Mouse (Mus musculus) hindbrain, postnatal 0 days (tissue): ENCODE measurements around the gene Tuba8. TPM values are rescaled to one million over a fixed set of nuclear protein-coding genes. Genes with fewer than 3 reads are reported as not detected.

ENCODE experiments used
- ATAC-seq: fragments of 200-750 bp; cut with Nextera tagmentation; 2 replicates; pipeline ENCODE4 v1.8.0; 2017; ENCODE audit warnings: mild to moderate bottlenecking, moderate TSS enrichment, moderate library complexity
- DNase-seq: peaks from one replicate; pipeline ENCODE4 v3.0.0-alpha.2; 2015; ENCODE audit warnings: low spot score
- H3K27ac ChIP-seq: fragments of 300-500 bp; sonication (generic); 2 replicates; pipeline ENCODE4 v1.5.1; 2014; ENCODE audit warnings: mild to moderate bottlenecking
- H3K27me3 ChIP-seq: fragments of 300-500 bp; sonication (generic); 2 replicates; pipeline ENCODE4 v1.6.1; 2014; ENCODE audit warnings: low read length, mixed read lengths; ENCODE audit not compliant: insufficient read depth
- H3K36me3 ChIP-seq: fragments of 300-500 bp; sonication (generic); 2 replicates; pipeline ENCODE4 v1.6.1; 2014; ENCODE audit warnings: low read length, mixed read lengths; ENCODE audit not compliant: insufficient read depth
- H3K4me1 ChIP-seq: fragments of 300-500 bp; sonication (generic); 2 replicates; pipeline ENCODE4 v1.6.1; 2014; ENCODE audit warnings: antibody characterized with exemption, low read length, mixed read lengths; ENCODE audit not compliant: insufficient read depth
- H3K4me2 ChIP-seq: fragments of 300-500 bp; sonication (generic); 2 replicates; pipeline ENCODE4 v1.6.1; 2014; ENCODE audit warnings: low read depth, mild to moderate bottlenecking, low read length, moderate library complexity, mixed read lengths
- H3K4me3 ChIP-seq: fragments of 300-500 bp; sonication (generic); 2 replicates; pipeline ENCODE4 v1.5.1; 2014; ENCODE audit warnings: low read length
- H3K9ac ChIP-seq: fragments of 300-500 bp; sonication (generic); replicated peaks from 2 replicates; pipeline ENCODE4 v1.6.1; 2014; ENCODE audit warnings: mild to moderate bottlenecking, low read length, moderate library complexity, mixed read lengths
- H3K9me3 ChIP-seq: fragments of 300-500 bp; sonication (generic); 2 replicates; pipeline ENCODE4 v1.6.1; 2016; ENCODE audit warnings: low read length, mixed read lengths
- CTCF ChIP-seq: IDR thresholded peaks from 2 replicates; pipeline ENCODE4 v1.5.1; 2016; ENCODE audit warnings: antibody characterized with exemption, control low read depth, low read depth
- WGBS: fragments of 180-500 bp; shearing (Covaris S2); extraction: QIAGEN DNeasy Blood & Tissue Kit; methylation state at CpG from one replicate; pipeline ENCODE4 v1.1.7; 2014; 5-methylcytosine and 5-hydroxymethylcytosine counted together
- polyA plus RNA-seq: library from polyadenylated mRNA; unstranded; fragments of >200 nt; fragmentation: Nextera tagmentation; extraction: Ambion mirVana; gene quantifications from 2 replicates; pipeline ENCODE4 v1.2.1, GENCODE M21; 2015
- total RNA-seq: library from RNA; depleted of rRNA; stranded (reverse); fragments of >200 nt; gene quantifications from 2 replicates; pipeline ENCODE4 v1.2.3, GENCODE M21; 2014

Tuba8 gene
- total and polyA plus RNA-seq, 2 experiments from 2014 or later, result 2.0 to 3.6 TPM

DNA sequence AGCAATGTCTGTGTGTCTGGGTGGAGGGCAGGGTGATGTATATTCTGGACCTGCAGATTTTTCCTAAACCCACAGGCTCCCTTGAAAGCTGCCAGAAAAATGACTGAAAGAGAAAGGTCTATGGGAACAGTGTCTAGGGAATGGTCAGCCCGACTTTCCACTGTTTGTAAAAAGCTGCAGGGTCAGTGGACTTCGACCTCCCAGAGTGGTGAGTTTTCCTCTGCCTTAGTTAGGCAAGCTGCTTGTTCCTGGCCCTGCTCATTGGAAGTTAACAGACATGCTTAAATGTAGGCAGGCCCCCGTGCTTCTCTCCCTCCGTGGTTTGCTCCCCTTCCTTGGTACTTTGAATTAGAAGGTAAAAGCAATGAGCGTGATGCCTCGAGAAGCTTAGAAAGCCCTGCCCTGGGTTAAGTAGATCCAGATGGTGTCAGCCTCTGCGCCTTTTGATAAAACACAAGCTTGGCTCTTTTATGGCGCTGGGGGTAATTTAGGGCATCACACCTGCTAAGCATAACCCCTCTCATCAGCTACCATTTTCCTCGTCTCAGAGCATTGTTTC lies 12.6 kb upstream of the Tuba8 start:
- Histone ChIP-seq H3K4me2 (no peak overlapping the region), H3K27ac (no peak overlapping the region), H3K9me3 (no peaks in the 10 kb centered on the region), H3K27me3 (no peaks in the 10 kb centered on the region), H3K36me3 (peaks cover 8% of the 10 kb centered on the region), H3K4me1 (no peaks in the 10 kb centered on the region), H3K9ac (no peak overlapping the region), H3K4me3 (no peak overlapping the region)
- TF ChIP-seq CTCF, result no peak
- DNase-seq (no peak), ATAC-seq (no peak)
- 80% methylated on average over 9 of the region's 9 CpGs for WGBS

DNA sequence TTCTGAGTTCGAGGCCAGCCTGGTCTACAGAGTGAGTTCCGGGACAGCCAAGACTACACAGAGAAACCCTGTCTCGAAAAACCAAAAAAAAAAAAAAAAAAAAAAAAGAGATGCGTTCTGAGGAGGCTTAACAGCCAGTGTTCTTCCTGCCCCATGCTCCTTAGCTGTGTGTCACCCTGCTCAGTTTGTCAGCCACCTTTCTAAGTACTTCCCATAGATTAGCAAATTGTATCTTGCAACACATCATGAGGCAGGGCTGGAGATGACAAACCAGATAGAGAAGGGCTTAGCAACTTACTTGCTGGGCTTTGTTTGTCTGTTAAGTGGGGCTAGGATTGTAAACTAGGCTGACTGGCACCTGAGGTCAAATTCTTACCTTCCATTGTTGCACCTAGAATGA lies 10.0 kb upstream of the Tuba8 start:
- H3K4me3 ChIP-seq, result no peak overlapping the region
- no peak overlapping the region for H3K4me2 ChIP-seq
- H3K9ac ChIP-seq, result no peak overlapping the region
- H3K27ac ChIP-seq, result no peak overlapping the region
- H3K9me3 ChIP-seq, result no peaks in the 10 kb centered on the region
- H3K27me3 ChIP-seq, result no peaks in the 10 kb centered on the region
- no peaks in the 10 kb centered on the region for H3K4me1 ChIP-seq
- peaks cover 3% of the 10 kb centered on the region; the same call in 1 of the 2 replicates for H3K36me3 ChIP-seq
- no peak for ATAC-seq
- TF ChIP-seq CTCF, result no peak
- WGBS, result 91% methylated on average over 4 of the region's 4 CpGs
- DNase-seq, result no peak

DNA sequence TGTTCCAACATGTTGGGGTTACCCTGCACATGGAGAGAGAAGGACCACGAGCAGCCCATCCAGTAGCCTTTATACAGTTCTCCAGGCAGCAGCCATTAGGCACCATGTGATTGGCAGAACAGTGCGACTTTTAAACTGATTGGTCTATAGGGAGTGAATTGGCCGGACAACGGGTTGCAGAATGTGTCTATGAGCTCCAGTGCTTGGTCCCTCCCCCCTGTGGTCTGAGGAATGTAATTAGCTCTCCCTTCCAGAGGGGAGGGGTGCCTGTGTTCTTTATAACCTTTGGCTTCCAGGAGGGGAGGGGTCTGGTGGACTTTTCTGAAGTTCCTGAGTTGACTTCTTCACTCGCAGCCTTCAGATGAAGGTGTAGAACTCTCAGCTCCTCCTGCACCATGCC lies 8.5 kb upstream of the Tuba8 start:
- Histone ChIP-seq H3K9me3 (no peaks in the 10 kb centered on the region), H3K4me1 (no peaks in the 10 kb centered on the region), H3K9ac (no peak overlapping the region), H3K27me3 (no peaks in the 10 kb centered on the region), H3K36me3 (no peaks in the 10 kb centered on the region), H3K4me2 (no peak overlapping the region), H3K4me3 (no peak overlapping the region), H3K27ac (no peak overlapping the region)
- TF ChIP-seq CTCF, result no peak
- ATAC-seq (no peak), DNase-seq (no peak)
- 74% methylated on average over 5 of the region's 5 CpGs for WGBS

DNA sequence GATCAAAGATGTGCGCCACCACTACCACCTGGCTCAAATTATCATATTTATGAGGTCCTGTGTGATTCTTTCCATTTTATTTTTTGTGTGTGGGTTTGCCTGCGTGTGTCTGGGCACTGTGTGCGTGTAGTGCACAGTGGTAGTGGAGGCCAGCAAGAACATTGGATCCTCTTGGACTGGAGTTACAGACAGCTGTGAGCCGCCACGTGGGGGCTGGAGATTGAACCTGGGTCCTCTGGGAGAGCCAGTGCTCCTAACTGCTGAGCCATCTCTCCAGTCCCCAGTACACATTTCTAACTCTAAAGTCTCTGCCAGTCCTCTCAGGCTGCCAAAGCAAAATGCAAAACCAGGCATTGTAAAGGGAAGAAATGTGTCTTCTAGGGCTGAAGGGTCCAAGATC lies 4.0 kb upstream of the Tuba8 start:
- H3K27me3 ChIP-seq, result 0 out of 2 replicates have a peak, but pooled peaks cover 8% of the 10 kb centered on the region
- DNase-seq (no peak), ATAC-seq (no peak)
- WGBS, result 85% methylated on average over 5 of the region's 5 CpGs
- H3K9me3 ChIP-seq, result no peaks in the 10 kb centered on the region
- H3K4me1 ChIP-seq, result peaks cover 2% of the 10 kb centered on the region; the same call in 1 of the 2 replicates
- TF ChIP-seq CTCF, result no peak
- no peak overlapping the region for H3K27ac ChIP-seq
- H3K4me3 ChIP-seq, result no peak overlapping the region
- H3K4me2 ChIP-seq, result no peak overlapping the region
- H3K9ac ChIP-seq, result no peak overlapping the region
- no peaks in the 10 kb centered on the region for H3K36me3 ChIP-seq

DNA sequence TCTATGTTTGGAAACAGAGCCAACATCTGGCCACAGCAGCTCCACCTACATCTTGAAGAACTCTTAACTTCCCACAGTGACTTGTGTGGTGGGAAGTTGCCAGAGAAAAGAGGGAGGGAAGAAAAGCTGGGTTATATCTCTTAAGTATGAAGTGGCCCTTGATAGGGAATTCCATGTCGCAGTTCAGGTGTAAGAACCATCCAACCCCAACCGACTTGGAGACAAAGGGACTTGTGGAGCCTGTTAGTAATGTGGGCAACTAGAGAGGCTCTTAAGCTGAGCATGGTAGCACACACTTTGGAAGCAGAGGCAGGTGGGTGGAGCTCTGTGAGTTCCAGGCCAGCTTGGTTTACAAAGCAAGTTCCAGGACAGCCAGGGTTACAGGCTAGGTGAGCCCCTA lies 912 bp upstream of the Tuba8 start:
- Histone ChIP-seq H3K9ac (no peak overlapping the region), H3K4me3 (no peak overlapping the region), H3K27me3 (0 out of 2 replicates have a peak, but pooled peaks cover 8% of the 10 kb centered on the region), H3K9me3 (no peaks in the 10 kb centered on the region), H3K4me2 (no peak overlapping the region), H3K4me1 (peaks cover 4% of the 10 kb centered on the region; the same call in 1 of the 2 replicates), H3K36me3 (no peaks in the 10 kb centered on the region), H3K27ac (no peak overlapping the region)
- WGBS, result 80% methylated on average over 2 of the region's 2 CpGs
- no peak for ATAC-seq
- TF ChIP-seq CTCF, result no peak
- DNase-seq, result no peak

DNA sequence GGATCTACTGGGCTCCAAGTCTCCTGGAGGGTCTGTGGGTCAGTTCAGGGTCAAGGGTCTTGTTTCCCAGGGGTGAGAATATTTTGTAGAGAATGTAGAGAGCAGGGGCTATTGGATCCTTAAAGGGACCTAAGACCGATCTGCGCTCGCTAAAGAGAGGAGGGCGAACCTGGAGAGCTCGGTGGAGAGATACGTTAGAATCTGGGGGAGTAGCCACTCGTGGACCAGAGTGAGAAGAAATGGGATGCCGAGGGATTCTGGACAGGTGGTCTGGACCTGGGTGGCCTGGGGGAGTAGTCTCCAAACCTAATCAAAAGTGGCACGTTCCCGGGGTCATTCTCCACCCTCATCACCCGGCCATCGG lies 412 bp downstream of the Tuba8 start:
- Histone ChIP-seq H3K36me3 (no peaks in the 10 kb centered on the region), H3K4me1 (peaks cover 4% of the 10 kb centered on the region; the same call in 1 of the 2 replicates), H3K27ac (no peak overlapping the region), H3K4me3 (peak overlapping the region; percentile 52), H3K9ac (peak overlapping the region; percentile 40), H3K9me3 (no peaks in the 10 kb centered on the region), H3K27me3 (0 out of 2 replicates have a peak, but pooled peaks cover 8% of the 10 kb centered on the region), H3K4me2 (peak overlapping the region; percentile 98)
- peak; percentile 10 for DNase-seq
- ATAC-seq, result no peak
- no peak for TF ChIP-seq CTCF
- WGBS, result under 1% methylated on average over 12 of the region's 12 CpGs

DNA sequence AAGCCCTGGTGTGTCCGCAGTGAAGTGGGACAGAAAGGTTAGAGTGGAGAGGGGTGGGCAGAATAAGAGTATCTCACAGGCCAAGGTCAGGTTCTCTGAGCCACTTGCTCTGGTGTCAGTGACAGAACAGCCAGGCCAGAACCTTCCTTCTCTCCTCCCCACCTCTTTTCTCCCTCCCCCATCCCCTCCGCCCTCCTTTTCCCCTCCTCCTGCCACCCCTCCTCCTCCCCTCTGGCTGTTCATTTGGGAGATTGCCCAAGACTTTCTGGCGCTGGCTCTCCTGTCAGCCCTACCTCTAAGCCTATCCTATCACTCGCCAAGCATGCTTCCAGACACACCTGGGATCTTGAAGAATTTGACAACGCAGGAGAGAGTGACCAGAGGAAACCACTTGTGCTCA lies 1.2 kb downstream of the Tuba8 start:
- Histone ChIP-seq H3K4me1 (peaks cover 4% of the 10 kb centered on the region; the same call in 1 of the 2 replicates), H3K36me3 (no peaks in the 10 kb centered on the region), H3K27me3 (0 out of 2 replicates have a peak, but pooled peaks cover 8% of the 10 kb centered on the region), H3K4me2 (peak overlapping the region; percentile 98), H3K4me3 (peak overlapping the region; percentile 52; the same call in 1 of the 2 replicates), H3K9me3 (no peaks in the 10 kb centered on the region), H3K9ac (peak overlapping the region; percentile 40; the same call in 1 of the 2 replicates), H3K27ac (no peak overlapping the region)
- DNase-seq (peak; percentile 37), ATAC-seq (0 out of 2 replicates have a peak, but pooled peaks have one; percentile 16)
- no peak for TF ChIP-seq CTCF
- 18% methylated on average over 4 of the region's 5 CpGs for WGBS
